Mouse (Mus musculus) stomach, embryonic 15.5 days (tissue): ENCODE measurements around the gene Cops7a. TPM values are rescaled to one million over a fixed set of nuclear protein-coding genes. Genes with fewer than 3 reads are reported as not detected.

Source experiments
- ATAC-seq: fragments of 200-750 bp; cut with Nextera tagmentation; 2 replicates; pipeline ENCODE4 v1.8.0; 2017; ENCODE audit warnings: low read depth, moderate number of reproducible peaks, moderate TSS enrichment; ENCODE audit not compliant: insufficient read depth, low FRiP score
- H3K27ac ChIP-seq: fragments of 300-500 bp; sonication (generic); 2 replicates; pipeline ENCODE4 v1.5.1; 2015; ENCODE audit warnings: mild to moderate bottlenecking, inconsistent platforms
- H3K27me3 ChIP-seq: fragments of 300-500 bp; sonication (generic); replicated peaks from 2 replicates; pipeline ENCODE4 v1.6.1; 2015; ENCODE audit warnings: inconsistent platforms
- H3K36me3 ChIP-seq: fragments of 300-500 bp; sonication (generic); 2 replicates; pipeline ENCODE4 v1.6.1; 2015; ENCODE audit warnings: inconsistent platforms
- H3K4me1 ChIP-seq: fragments of 300-500 bp; sonication (generic); 2 replicates; pipeline ENCODE4 v1.6.1; 2015; ENCODE audit warnings: inconsistent platforms
- H3K4me2 ChIP-seq: fragments of 300-500 bp; sonication (generic); 2 replicates; pipeline ENCODE4 v1.6.1; 2015; ENCODE audit warnings: mild to moderate bottlenecking, inconsistent platforms
- H3K4me3 ChIP-seq: fragments of 300-500 bp; sonication (generic); replicated peaks from 2 replicates; pipeline ENCODE4 v1.5.1; 2015; ENCODE audit warnings: inconsistent platforms
- H3K9ac ChIP-seq: fragments of 300-500 bp; sonication (generic); 2 replicates; pipeline ENCODE4 v1.6.1; 2015; ENCODE audit warnings: inconsistent platforms
- H3K9me3 ChIP-seq: fragments of 300-500 bp; sonication (generic); 2 replicates; pipeline ENCODE4 v1.6.1; 2016; ENCODE audit warnings: inconsistent platforms
- WGBS: fragments of 180-500 bp; shearing (Covaris S2); methylation state at CpG from one replicate; pipeline ENCODE4 v1.1.7; 2015; 5-methylcytosine and 5-hydroxymethylcytosine counted together
- polyA plus RNA-seq: library from polyadenylated mRNA; unstranded; fragments of >200 nt; fragmentation: Nextera tagmentation; extraction: Ambion mirVana; gene quantifications from 2 replicates; pipeline ENCODE4 v1.2.1, GENCODE M21; 2015

The Cops7a gene
- polyA plus RNA-seq, 1 experiment from 2014 or later, result 128 TPM

DNA sequence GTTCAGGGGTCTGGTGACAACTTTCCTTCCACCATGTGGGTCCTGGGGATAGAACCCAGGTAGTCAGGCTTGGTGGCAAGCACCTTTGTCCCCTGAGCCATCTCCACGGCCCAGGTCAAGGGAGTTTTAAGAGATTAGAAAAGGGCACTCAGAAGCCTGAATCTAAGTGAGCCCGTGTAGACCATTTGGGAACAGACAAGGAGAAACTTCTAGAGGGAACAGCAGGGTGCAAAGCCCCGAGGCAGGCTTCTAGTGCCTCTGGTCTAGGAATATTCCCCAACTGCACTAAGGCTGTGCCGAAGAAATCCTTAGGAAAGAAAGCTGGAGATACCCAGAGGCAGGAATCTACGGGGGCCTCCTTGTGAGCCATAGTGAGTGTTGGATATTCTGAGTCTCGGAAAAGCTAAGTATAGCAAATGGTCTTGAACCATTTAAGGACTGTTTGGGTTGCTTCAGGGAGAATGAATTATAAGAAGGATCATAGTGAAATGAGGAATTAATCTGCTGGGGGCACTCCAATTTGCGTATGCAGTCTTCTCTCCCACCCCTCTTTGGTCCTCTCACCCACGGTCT, 30.6 kb upstream of the Cops7a start:
- Histone ChIP-seq H3K4me1 (peaks cover 21% of the 10 kb centered on the region), H3K27ac (no peak overlapping the region), H3K4me3 (no peak overlapping the region; the same call in 1 of the 2 replicates), H3K9ac (no peak overlapping the region), H3K27me3 (peaks cover 78% of the 10 kb centered on the region), H3K4me2 (peak overlapping the region; percentile 100; the same call in 1 of the 2 replicates), H3K9me3 (no peaks in the 10 kb centered on the region), H3K36me3 (no peaks in the 10 kb centered on the region)
- no peak for ATAC-seq
- WGBS, result 47% methylated on average over 8 of the region's 8 CpGs

DNA sequence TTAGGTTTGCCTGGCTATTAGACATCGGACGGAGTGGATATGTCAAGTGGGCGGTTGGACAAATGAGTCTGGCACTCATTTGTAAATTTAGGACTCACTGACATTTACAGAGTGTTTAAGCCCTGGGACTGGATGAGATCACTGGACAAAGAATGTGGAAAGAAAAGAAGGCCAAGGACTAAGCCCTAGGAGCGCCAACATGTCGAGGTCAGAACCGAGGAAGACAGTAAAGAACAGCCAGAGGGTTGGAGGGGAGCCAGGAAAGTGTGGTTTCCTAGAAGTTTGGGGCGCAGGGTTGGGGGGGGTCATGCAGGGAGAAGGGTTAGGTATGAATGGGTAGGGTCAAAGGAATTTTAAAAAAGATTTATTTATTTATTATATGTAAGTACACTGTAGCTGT, 29.9 kb upstream of the Cops7a start:
- Histone ChIP-seq H3K27me3 (peaks cover 72% of the 10 kb centered on the region), H3K9me3 (no peaks in the 10 kb centered on the region), H3K4me1 (peaks cover 21% of the 10 kb centered on the region), H3K4me2 (no peak overlapping the region), H3K4me3 (no peak overlapping the region), H3K36me3 (no peaks in the 10 kb centered on the region), H3K9ac (no peak overlapping the region), H3K27ac (no peak overlapping the region)
- WGBS, result 70% methylated on average over 7 of the region's 7 CpGs
- ATAC-seq, result no peak

DNA sequence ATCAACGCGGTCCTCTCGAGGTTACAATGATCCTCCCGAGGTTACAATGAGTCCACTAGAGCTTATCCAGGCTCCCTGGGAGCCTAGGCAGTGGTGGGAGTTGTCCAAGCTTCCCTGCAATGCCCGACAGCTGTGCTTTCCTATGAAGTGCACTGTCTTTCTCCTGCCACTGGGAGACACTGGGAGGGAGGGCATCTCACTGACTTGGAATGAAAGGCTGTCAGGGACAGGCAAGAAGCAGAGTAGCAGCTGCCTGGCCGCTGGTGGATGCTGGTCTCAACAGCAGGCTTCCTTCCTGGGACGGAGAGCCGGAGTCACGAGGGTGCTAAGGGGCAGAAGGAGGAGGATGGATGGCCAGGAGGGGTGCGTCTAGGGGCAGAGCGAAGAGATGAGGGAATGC, 28.5 kb upstream of the Cops7a start:
- no peak overlapping the region for H3K4me2 ChIP-seq
- ATAC-seq, result no peak
- H3K9me3 ChIP-seq, result no peaks in the 10 kb centered on the region
- 15% methylated on average over 11 of the region's 11 CpGs for WGBS
- peaks cover 21% of the 10 kb centered on the region for H3K4me1 ChIP-seq
- H3K4me3 ChIP-seq, result no peak overlapping the region
- H3K27me3 ChIP-seq, result peaks cover 60% of the 10 kb centered on the region
- no peak overlapping the region for H3K9ac ChIP-seq
- H3K27ac ChIP-seq, result no peak overlapping the region
- H3K36me3 ChIP-seq, result no peaks in the 10 kb centered on the region

DNA sequence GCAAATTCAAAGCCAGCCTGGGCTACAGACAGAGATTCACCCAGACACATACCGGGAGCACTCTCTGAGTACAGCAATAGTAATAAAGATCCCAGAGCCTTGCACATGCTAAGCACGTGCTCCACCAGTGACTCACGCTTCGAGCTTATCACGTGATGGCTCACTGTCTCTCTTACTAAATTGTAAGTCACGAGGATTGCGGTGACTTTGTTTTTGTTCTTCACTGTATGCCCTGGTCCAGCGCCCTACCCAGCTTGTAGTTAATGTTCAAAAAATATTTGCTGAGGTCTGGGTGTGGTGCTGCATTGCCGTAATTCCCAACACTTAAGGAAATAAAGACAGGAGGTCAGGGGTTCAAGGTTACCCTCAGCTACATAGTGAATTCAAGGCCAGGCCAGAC, 28.0 kb upstream of the Cops7a start:
- Histone ChIP-seq H3K4me3 (no peak overlapping the region), H3K9ac (no peak overlapping the region), H3K27me3 (peaks cover 56% of the 10 kb centered on the region), H3K36me3 (no peaks in the 10 kb centered on the region), H3K27ac (no peak overlapping the region), H3K4me2 (no peak overlapping the region), H3K4me1 (peaks cover 18% of the 10 kb centered on the region), H3K9me3 (no peaks in the 10 kb centered on the region)
- no peak for ATAC-seq
- WGBS, result 68% methylated on average over 9 of the region's 9 CpGs

DNA sequence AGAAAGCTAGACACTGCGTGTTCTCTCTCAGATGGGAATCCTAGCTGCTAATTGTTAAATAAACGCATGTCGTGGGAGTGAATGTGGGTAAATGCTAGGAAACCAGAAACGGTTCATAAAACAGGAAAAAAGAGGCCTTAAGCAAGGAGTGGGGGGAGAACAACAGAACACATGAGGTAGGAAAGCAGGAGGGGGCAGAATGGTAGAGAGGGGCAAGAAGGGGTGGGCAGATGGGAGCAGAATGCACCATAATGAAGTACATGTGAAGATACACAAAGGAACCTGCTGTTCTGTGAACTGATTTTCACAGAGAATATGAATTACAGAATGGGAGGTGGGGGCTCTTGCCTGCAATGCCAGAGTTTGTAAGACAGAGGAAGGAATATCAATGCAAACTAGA, 26.9 kb upstream of the Cops7a start:
- no peak for ATAC-seq
- no peak overlapping the region for H3K9ac ChIP-seq
- no peaks in the 10 kb centered on the region for H3K36me3 ChIP-seq
- H3K9me3 ChIP-seq, result no peaks in the 10 kb centered on the region
- WGBS, result 71% methylated on average over 4 of the region's 4 CpGs
- H3K4me2 ChIP-seq, result no peak overlapping the region
- peaks cover 44% of the 10 kb centered on the region for H3K27me3 ChIP-seq
- peaks cover 10% of the 10 kb centered on the region for H3K4me1 ChIP-seq
- H3K27ac ChIP-seq, result no peak overlapping the region
- H3K4me3 ChIP-seq, result no peak overlapping the region

DNA sequence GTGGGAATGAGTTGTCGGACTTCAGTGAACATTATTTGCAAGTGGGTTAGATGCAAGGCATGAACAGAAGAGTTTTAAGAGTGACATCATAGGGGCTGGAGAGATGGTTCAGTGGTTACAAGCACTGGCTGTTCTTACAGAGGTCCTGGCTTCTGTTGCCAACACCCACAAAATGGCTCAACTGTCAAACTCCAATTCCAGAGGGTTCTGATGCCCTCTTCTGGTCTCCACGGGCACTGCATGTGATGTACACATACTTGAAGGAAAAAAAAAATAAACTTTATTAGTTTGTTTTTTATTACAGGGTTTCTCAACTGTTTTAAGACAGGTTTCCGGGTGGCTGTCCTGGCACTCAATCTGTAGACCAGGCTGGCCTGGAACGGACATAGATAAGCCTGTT, 2.4 kb upstream of the Cops7a start:
- WGBS, result 64% methylated on average over 4 of the region's 4 CpGs
- Histone ChIP-seq H3K4me3 (no peak overlapping the region), H3K4me1 (peaks cover 6% of the 10 kb centered on the region), H3K36me3 (no peaks in the 10 kb centered on the region), H3K4me2 (no peak overlapping the region), H3K27ac (no peak overlapping the region), H3K9ac (no peak overlapping the region), H3K9me3 (no peaks in the 10 kb centered on the region), H3K27me3 (no peaks in the 10 kb centered on the region)
- no peak for ATAC-seq

DNA sequence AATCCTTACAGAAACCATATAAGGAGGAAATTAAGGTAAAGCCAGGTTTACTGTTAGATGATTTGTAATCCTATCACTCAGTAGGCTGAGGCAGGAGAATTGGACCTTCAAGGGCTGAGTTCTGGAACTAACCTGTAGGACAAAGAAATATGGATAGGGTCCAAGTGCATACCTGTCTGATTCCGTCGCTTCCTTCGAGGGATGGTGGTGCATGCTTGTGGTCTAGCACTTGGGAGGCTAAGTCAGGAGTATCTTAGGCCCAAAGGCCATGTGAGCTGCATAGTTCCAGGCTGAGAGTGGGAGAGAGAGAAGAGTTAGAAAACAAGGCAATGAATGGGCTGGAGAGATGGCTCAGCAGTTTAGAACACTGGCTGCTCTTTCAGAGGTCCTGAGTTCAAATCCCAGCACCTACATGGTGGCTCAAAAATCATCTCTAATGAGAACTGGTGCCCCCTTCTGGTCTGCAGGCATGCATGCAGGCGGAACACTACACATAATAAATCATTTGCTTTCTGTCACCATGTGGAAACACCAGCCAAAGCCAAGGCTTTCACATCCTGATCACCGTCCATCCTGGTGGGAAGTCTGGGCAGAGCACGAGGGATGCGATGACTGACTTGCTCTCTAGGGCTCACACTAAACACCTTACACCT, 1.3 kb upstream of the Cops7a start:
- Histone ChIP-seq H3K4me2 (peak overlapping the region; percentile 95), H3K36me3 (peaks cover 2% of the 10 kb centered on the region; the same call in 1 of the 2 replicates), H3K4me1 (peaks cover 6% of the 10 kb centered on the region), H3K27ac (no peak overlapping the region), H3K27me3 (no peaks in the 10 kb centered on the region), H3K9me3 (no peaks in the 10 kb centered on the region), H3K4me3 (peak overlapping the region; percentile 74; the same call in 1 of the 2 replicates), H3K9ac (no peak overlapping the region)
- WGBS, result 93% methylated on average over 7 of the region's 7 CpGs
- no peak for ATAC-seq

DNA sequence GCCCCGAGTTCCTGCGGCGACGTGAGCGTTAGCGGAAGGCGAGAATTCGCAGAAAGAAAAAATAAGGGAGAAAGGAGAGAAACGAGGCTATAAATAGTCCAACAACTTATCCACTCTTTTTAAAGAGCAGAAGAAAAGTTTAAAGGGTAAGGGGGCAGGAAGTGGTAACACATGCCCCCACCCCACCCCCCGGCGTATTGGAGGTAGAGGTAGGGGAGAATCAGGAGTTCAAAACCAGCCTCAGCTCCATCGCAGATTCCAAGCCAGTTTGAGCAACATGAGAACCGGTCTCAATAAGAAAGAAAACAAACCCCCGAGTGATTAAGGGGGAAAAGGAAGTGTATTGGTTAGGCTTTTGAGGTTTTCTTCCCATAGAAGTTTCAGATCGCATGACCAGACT, 409 bp upstream of the Cops7a start:
- H3K36me3 ChIP-seq, result peaks cover 8% of the 10 kb centered on the region
- 12% methylated on average over 15 of the region's 15 CpGs for WGBS
- H3K9ac ChIP-seq, result peak overlapping the region; percentile 73
- no peaks in the 10 kb centered on the region for H3K9me3 ChIP-seq
- ATAC-seq, result no peak
- peak overlapping the region; percentile 74 for H3K4me3 ChIP-seq
- peak overlapping the region; percentile 95 for H3K4me2 ChIP-seq
- H3K4me1 ChIP-seq, result peaks cover 6% of the 10 kb centered on the region
- H3K27ac ChIP-seq, result peak overlapping the region; percentile 89
- H3K27me3 ChIP-seq, result no peaks in the 10 kb centered on the region

DNA sequence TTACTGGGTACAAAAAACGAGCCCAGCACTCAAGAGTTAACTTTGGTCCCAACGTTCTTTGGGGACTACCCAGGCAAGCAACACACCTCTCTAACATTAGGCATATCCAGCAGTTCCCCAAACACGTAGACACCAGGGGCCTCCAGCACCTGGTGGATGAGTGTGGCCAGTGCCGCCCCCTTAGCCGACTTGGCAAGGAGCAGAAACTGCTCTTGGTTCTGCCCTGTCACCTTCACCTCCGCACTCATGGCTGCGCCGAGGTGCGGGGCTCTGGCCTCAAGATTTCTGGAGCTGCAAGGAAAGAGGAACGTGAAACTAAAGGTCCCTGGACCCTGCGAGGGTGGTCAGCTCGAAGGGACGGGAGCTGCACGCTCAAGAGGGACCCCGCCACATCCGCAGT, 700 bp downstream of the Cops7a start:
- H3K9ac ChIP-seq, result peak overlapping the region; percentile 63; the same call in 1 of the 2 replicates
- WGBS, result 28% methylated on average over 16 of the region's 16 CpGs
- H3K4me2 ChIP-seq, result peak overlapping the region; percentile 95
- H3K4me1 ChIP-seq, result peaks cover 6% of the 10 kb centered on the region
- peak overlapping the region; percentile 74 for H3K4me3 ChIP-seq
- H3K36me3 ChIP-seq, result peaks cover 16% of the 10 kb centered on the region
- H3K9me3 ChIP-seq, result no peaks in the 10 kb centered on the region
- ATAC-seq, result peak; percentile 5; the same call in 1 of the 2 replicates
- no peaks in the 10 kb centered on the region for H3K27me3 ChIP-seq
- peak overlapping the region; percentile 89; the same call in 1 of the 2 replicates for H3K27ac ChIP-seq

DNA sequence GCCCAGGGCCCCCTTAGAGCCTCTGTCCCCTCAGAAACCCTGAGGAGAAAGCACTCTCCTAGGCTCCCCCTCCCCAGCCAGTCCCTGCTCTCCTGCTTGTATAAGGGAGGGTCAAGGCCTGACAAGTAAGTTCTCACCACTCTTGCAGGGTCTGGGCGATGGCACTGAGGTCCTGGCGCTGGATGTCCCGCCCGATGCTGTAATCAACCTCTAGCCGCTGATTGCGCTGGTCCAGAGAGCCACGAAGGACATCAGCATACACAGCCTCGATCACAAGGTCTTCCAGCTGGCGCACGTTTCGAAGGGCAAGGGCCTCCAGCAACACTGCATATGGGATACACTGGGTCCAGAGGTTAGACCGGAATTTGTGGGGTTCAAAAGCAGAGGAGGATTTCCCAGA, 4.3 kb downstream of the Cops7a start:
- no peaks in the 10 kb centered on the region for H3K9me3 ChIP-seq
- H3K9ac ChIP-seq, result no peak overlapping the region
- no peak overlapping the region for H3K4me3 ChIP-seq
- no peak overlapping the region for H3K4me2 ChIP-seq
- peaks cover 29% of the 10 kb centered on the region for H3K36me3 ChIP-seq
- WGBS, result 88% methylated on average over 12 of the region's 12 CpGs
- ATAC-seq, result no peak
- peaks cover 6% of the 10 kb centered on the region for H3K4me1 ChIP-seq
- no peak overlapping the region for H3K27ac ChIP-seq
- no peaks in the 10 kb centered on the region for H3K27me3 ChIP-seq

DNA sequence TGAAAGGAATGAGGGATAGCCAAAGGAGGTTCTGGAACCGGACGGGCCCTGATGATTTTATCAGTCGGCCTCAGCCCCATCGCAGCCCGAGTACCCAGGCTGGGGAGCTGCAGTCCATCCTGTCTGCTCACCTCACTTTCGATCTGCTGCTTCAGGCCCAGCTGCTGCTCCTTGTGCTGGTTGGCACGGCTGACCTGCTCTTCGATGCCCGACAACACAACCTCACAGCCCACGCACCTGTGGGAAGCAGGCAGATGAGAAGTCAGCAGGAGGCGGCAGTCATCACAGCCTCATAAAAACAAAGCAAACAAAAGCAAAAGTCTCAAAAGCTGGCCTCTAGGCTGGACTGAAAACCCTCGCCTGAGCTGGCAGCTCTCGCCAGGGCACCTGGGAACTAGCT, 5.4 kb downstream of the Cops7a start:
- Histone ChIP-seq H3K4me1 (peaks cover 6% of the 10 kb centered on the region), H3K27me3 (no peaks in the 10 kb centered on the region), H3K27ac (no peak overlapping the region), H3K4me2 (no peak overlapping the region), H3K9me3 (no peaks in the 10 kb centered on the region), H3K9ac (no peak overlapping the region), H3K36me3 (peaks cover 29% of the 10 kb centered on the region), H3K4me3 (no peak overlapping the region)
- 92% methylated on average over 13 of the region's 13 CpGs for WGBS
- no peak for ATAC-seq

DNA sequence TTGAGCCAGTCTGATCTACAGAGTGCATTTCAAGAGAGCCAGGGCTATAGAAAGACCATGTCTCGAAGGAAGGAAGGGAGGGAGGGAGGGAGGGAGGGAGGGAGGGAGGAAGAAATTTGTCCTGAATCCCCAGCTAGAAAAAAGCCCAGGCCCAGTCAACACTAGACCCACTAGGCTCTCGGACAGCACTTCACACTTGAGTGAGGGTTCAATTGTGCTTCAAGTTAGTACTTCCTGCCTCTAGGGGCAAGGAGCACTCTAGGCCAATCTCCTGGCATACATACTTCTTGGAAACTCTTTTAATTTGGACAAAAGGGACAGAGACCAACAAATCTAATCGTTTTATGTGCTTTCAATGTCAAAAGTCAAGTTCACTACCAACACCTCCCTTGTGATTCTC, 7.2 kb downstream of the Cops7a start:
- no peak overlapping the region for H3K4me3 ChIP-seq
- H3K9ac ChIP-seq, result no peak overlapping the region
- peaks cover 33% of the 10 kb centered on the region for H3K36me3 ChIP-seq
- no peak overlapping the region for H3K4me2 ChIP-seq
- no peaks in the 10 kb centered on the region for H3K27me3 ChIP-seq
- H3K9me3 ChIP-seq, result no peaks in the 10 kb centered on the region
- no peak for ATAC-seq
- H3K27ac ChIP-seq, result no peak overlapping the region
- 83% methylated on average over 2 of the region's 3 CpGs for WGBS
- H3K4me1 ChIP-seq, result no peaks in the 10 kb centered on the region
